Mouse (Mus musculus): Measurements from ENCODE around the gene Olfr223. TPM values are rescaled to one million over a fixed set of nuclear protein-coding genes. Genes with fewer than 3 reads are reported as not detected.
"Not testable (repeated sequence)": the region's sequence is repeated elsewhere in the genome, so short reads cannot be mapped to it uniquely, and the experiment has no call there.

Olfr223 gene
- not detected in 2 replicates for total RNA-seq (2015; ENCODE audit: low replicate concordance)
- total RNA-seq (2017; ENCODE audit: low replicate concordance): not detected in 2 replicates

DNA sequence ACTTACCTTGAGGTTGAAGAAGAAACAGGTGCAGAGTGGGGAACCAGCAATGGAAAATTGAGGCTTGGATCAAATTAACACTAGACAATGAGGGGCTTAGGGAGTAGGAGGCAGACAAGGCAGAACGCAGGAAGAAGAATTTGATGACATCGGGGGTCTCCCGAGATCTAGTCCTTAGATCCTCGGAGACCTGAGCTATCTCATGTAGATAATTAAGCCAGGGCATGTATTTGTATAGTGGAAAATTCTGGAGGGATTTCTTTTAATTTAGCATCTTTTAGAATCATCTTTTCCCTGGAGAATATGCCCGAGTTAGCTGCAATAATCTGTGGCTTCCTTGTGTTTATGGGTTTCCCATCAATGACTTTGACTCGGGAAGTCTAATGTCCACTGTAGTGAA lies at the start of gene Olfr223:
Gene Olfr223 (minus strand): TSS at position 101 of the 400 bp plus-strand sequence.
- no peak for ATAC-seq (replicated peaks; ENCODE audit: low FRiP score, poor library complexity, severe bottlenecking)

GRCm38 (mm10) chr11:59642420-59642819 lies 49.3 kb upstream of the Olfr223 start:
- no peak for ATAC-seq (replicated peaks; ENCODE audit: low FRiP score, poor library complexity, severe bottlenecking)

DNA sequence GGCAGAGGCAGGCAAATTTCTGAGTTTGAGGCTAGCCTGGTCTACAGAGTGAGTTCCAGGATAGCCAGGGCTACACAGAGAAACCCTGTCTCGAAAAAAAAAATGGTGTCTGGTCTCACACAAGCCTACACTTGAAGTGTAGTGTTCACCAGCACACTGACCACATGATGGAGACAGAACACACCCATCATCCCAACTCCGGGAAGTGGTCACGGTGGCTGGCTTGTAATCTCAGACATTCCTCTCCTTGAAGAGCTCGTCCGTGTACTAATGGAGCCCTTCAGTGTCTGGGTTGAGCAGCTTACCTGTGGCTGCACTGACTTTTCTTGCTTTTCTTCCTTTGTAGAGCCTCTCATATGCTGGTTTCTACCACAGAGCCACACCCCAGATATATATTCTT lies 48.1 kb upstream of the Olfr223 start:
- no peak for ATAC-seq (replicated peaks; ENCODE audit: low FRiP score, poor library complexity, severe bottlenecking)

DNA sequence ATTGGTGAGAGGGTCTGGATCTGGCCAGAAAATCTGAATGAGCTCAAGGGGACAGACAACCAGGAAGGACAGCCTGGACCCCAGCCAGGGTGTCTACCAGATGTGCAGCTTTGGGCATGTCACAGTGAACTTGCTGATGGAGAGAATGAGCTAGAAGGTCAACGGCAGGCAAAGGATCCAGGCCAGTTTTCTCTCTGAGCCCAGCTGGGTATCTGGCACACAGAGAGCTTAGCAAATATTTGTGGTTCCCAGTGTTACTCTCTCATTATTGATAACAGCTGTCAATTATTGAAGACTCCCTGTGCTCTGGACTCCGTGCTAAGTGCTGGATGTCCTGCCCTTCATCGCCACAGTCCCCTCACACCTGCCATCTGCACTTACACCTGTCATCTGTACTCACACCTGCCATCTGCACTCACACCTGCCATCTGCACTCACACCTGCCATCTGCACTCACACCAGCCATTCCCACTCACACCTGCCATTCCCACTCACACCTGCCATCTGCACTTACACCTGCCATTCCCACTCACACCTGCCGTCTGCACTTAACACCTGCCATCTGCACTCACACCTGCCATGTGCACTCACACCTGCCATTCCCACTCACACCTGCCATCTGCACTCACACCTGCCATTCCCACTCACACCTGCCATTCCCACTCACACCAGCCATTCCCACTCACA lies 47.0 kb upstream of the Olfr223 start:
- no peak for ATAC-seq (replicated peaks; ENCODE audit: low FRiP score, poor library complexity, severe bottlenecking)

- no peak for ATAC-seq (replicated peaks; ENCODE audit: low FRiP score, poor library complexity, severe bottlenecking)
Observed at GRCm38 (mm10) chr11:59636695-59637414, 43.8 kb upstream of the Olfr223 start.

- no peak for ATAC-seq (replicated peaks; ENCODE audit: low FRiP score, poor library complexity, severe bottlenecking)
Observed at GRCm38 (mm10) chr11:59635821-59636694, 43.0 kb upstream of the Olfr223 start.

DNA sequence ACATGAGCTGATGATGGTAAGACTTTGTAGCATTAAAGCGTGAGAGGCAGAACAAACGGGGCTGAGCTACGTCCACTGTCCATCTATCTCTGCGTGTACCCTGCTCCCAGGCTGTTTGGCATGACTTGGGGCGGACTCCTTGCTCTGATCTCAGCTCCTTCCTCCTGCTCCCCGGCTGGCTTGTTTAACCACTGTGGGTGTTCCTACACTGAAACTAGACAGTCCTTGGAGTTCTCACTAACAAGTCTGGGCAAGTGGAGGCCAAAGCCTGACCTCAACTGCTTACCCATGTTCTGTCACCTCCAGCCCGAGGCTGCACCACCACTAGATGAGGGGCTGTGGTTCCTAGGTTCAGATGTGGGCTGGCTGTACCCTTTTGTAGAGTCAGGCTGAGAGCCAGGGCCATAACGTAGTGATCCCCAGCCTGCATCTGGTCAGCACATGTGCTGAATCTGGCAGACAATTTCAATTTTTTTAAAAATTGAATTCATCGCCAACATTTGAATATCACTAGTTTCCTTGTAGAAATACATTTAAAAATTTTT lies 42.2 kb upstream of the Olfr223 start:
- ATAC-seq (replicated peaks; ENCODE audit: low FRiP score, poor library complexity, severe bottlenecking): no peak

DNA sequence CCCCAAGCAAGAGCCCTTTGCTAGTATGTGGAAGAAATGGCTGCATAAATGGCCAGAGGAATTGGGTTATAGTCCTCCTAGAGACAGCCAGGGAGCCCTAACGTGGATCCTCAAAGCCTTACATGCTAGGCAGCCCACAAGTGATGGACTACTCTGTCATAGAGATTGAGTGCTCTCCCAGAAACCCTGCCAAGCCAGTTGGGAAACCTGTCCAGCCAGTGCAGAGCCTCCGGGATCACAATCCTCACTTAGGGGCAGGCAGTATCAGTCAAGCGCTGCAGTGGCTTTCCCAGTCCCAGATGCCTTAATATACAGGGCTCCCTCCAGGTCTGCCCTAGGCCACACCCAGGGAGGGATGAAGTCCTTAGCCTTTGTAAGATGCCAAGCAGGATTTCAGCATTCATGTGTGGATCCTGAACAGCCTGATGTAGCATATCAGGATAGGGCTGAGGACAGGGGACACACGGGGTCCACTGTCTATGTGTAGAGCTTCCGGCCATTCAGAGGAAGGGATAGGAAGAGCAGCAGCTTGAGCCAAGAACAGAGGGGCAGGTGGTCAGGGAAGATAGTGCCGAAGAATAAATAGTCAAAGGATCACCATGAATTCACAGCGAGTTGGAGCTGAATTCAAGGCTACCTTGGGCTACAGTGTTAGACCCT lies 41.0 kb upstream of the Olfr223 start:
- ATAC-seq (replicated peaks; ENCODE audit: low FRiP score, poor library complexity, severe bottlenecking): no peak

DNA sequence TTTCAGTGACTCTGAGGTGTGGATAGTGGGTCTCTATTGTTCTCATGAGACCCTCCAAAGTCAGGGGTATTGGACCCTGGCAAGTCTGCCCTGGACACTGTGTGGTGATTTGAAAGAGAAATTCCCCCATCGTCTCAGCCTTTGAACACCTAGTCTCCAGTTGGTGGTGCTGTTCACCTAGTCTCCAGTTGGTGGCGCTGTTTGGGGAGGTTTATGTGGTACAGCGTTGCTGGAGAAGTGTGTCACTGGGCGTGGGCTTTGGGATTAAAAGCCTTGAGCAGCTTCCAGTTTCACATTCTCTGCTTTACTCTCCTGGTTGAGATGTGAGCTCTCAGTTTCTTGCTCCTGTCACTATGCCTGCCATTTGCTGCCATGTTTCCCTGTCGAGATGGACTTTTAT lies 39.9 kb upstream of the Olfr223 start:
- peak; percentile 72 for ATAC-seq (replicated peaks; ENCODE audit: low FRiP score, poor library complexity, severe bottlenecking)

GRCm38 (mm10) chr11:59631980-59632379 lies 38.9 kb upstream of the Olfr223 start:
- ATAC-seq (replicated peaks; ENCODE audit: low FRiP score, poor library complexity, severe bottlenecking): no peak

DNA sequence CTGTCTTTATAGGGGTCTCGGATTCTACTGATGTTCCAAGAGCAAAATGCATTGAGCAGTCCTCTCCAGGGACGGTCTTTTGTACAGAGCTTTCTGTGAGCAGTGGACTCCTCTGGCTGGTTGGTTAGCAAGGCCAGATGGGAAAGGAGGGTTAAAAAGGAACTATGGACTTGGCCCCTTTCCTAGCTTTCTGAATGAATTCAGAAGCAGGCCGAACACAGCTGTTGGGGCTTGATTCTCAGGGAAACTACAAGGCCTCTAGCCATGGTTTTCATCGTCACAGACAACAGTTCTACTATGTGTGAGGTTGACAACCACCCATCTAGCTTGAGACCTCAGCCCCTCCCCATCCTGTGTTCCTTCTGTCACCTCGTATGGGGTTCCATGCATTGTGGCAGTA lies 36.8 kb upstream of the Olfr223 start:
- no peak for ATAC-seq (replicated peaks; ENCODE audit: low FRiP score, poor library complexity, severe bottlenecking)

DNA sequence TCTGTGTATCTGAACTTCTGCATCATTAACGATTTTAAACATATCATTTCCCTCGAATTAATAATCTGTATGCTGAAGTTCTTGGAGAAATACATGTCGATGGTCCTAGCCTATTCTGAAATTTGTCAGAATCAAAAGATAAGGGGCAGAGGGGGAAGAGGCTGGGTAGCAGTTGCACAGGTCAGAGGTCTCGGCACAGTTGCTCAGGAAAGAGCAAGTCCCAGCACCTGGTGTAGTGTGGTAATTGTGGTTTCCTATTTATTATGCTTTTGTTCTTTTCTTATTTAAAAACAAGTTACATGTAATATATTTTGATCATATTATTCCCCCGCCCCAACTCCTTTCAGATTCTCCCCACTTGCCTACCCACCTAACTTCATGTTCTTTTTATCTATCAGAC lies 35.1 kb upstream of the Olfr223 start:
- no peak for ATAC-seq (replicated peaks; ENCODE audit: low FRiP score, poor library complexity, severe bottlenecking)

- ATAC-seq (replicated peaks; ENCODE audit: low FRiP score, poor library complexity, severe bottlenecking): no peak
Observed at GRCm38 (mm10) chr11:59626192-59626591, 33.1 kb upstream of the Olfr223 start.

DNA sequence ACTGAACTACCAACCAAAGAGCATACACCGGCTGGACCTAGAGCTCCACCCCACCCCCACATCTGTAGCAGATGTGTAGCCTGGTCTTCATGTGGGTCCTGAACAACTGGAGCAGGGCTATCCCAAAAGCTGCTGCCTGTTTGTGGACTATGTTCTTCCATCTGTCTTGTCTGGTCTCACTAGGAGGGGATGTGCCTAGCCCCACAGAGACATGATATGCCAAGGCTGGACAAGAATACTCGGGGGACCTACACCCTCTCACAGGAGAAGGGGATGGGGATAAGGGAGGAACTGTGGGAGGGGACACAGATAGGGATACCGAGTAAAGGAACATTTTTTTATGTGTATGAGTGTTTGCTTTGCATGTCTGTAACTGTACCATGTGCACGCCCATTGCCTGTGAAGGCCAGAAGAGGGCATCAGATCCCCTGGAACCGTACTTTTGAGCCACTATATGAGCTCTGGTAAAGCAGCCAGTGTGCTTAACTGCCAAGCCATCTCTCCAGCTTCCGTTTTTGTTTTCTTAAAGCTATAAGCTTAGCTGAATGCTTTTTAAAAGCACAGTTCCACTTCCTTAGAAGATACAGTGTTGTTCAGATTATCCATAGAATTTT lies 31.0 kb upstream of the Olfr223 start:
- no peak; the same call in 1 of the 2 replicates for ATAC-seq (replicated peaks; ENCODE audit: low FRiP score, poor library complexity, severe bottlenecking)

- no peak for ATAC-seq (replicated peaks; ENCODE audit: low FRiP score, poor library complexity, severe bottlenecking)
Observed at GRCm38 (mm10) chr11:59622214-59622613, 29.1 kb upstream of the Olfr223 start.

DNA sequence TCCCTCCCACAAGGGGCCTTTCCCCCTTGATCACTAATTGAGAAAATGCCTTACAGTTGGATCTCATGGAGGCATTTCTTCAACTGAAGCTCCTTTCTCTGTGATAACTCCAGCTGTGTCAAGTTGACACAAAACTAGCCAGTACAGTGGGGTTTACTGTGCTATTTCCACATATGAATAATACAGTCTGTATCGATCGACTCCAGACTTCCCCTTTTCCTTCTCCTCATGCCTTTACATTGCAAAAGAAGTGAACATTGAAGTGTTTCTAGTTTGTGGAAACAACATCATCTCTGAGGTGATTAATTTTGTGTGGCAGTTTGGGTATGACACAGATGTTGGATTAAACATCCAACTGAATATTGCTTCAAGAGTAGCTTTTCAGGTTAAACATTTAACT lies 23.9 kb upstream of the Olfr223 start:
- not testable (repeated sequence) for ATAC-seq (replicated peaks; ENCODE audit: low FRiP score, poor library complexity, severe bottlenecking)

DNA sequence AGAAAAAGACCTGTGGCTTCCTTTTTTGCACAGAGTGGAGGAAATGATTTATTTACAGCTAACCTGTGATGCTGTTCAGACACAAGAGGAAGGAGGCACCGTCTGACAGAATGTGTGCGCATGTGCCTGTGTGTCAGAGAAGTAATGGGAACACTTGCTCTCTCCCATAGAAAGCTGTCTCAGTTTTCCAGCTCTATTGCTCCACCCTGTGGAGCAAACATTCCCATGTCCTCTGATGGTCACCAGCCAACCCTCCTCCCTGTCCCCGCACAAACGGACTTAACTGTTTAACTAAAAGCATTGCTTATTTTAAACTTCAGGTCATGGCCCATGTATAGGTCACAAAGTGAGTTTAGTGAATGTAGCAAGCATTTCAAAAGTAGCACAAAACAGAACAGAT lies 21.0 kb upstream of the Olfr223 start:
- ATAC-seq (replicated peaks; ENCODE audit: low FRiP score, poor library complexity, severe bottlenecking): no peak

DNA sequence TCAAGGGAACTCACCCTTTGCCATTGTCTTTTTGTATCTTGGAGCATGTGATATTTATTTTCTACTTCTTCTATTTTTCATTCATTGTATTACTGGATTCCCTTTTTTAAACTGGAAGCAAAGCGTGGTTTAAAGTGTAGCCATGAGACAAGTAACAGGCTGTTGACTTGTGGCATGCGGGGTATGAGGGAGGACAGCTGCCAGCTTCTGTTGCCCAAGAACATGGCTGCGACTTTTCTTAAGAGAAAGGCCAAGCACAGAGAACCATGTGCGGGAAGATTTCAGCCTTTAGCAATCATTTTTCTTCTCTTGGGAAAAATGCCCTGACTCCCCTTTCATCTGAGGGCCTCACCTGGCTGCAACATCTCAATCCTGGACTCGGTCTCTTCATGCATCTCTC lies 18.6 kb upstream of the Olfr223 start:
- no peak for ATAC-seq (replicated peaks; ENCODE audit: low FRiP score, poor library complexity, severe bottlenecking)

DNA sequence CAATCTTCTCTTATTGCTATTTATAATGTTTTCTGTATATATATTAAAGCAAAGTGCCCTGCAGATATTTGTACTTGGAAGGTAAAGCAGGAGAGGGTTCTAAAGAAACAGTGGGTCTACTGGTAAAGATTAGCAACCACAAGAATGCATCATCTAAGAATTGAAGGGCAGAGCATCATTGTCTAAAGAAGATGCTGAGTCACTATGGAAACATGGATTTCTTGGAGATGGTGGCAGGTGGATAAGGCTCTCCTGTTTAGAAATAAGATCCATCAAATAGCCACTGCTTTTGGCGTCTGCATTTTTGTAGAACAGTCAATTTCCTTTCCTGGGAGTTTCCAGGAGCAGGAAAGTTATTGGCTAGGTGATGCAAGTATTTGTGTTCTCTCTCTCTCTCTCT lies 9.2 kb upstream of the Olfr223 start:
- no peak for ATAC-seq (replicated peaks; ENCODE audit: low FRiP score, poor library complexity, severe bottlenecking)

All from erythroblast, adult 5-6 weeks (primary cell).